Mouse (Mus musculus): ENCODE measurements around the gene L3mbtl4. TPM values are rescaled to one million over a fixed set of nuclear protein-coding genes. Genes with fewer than 3 reads are reported as not detected.

The L3mbtl4 gene
- polyA plus RNA-seq, 1 experiment from 2014 or later: 0.08 TPM

GRCm38 (mm10) chr17:68769561-68769960 is 496.0 kb downstream of the L3mbtl4 start:
- ATAC-seq (no peak), DNase-seq (ENCODE audit: low spot score) (no peak)
- Histone ChIP-seq H3K4me3 (ENCODE audit: low read depth, low read length) (no peak overlapping the region), H3K9ac (replicated peaks; ENCODE audit: low read depth) (no peak overlapping the region), H3K4me2 (replicated peaks; ENCODE audit: low read depth, low read length) (no peak overlapping the region), H3K9me3 (ENCODE audit: low read length) (no peaks in the 10 kb centered on the region), H3K27ac (ENCODE audit: low read length) (no peak overlapping the region), H3K36me3 (ENCODE audit: insufficient read depth, low read length) (no peaks in the 10 kb centered on the region), H3K4me1 (ENCODE audit: insufficient read depth, low read depth, low read length) (no peaks in the 10 kb centered on the region), H3K27me3 (replicated peaks; ENCODE audit: insufficient read depth, low read length) (no peaks in the 10 kb centered on the region)
- TF ChIP-seq CTCF (IDR thresholded peaks at IDR 0.05): no peak
- TF ChIP-seq EP300 (IDR thresholded peaks at IDR 0.05): no peak
- WGBS: 74% methylated on average over 4 of the region's 4 CpGs

- Histone ChIP-seq H3K4me1 (ENCODE audit: insufficient read depth, low read depth, low read length) (no peaks in the 10 kb centered on the region), H3K27me3 (replicated peaks; ENCODE audit: insufficient read depth, low read length) (no peaks in the 10 kb centered on the region), H3K4me3 (ENCODE audit: low read depth, low read length) (no peak overlapping the region), H3K9ac (replicated peaks; ENCODE audit: low read depth) (no peak overlapping the region), H3K27ac (ENCODE audit: low read length) (no peak overlapping the region), H3K9me3 (ENCODE audit: low read length) (no peaks in the 10 kb centered on the region), H3K36me3 (ENCODE audit: insufficient read depth, low read length) (no peaks in the 10 kb centered on the region), H3K4me2 (replicated peaks; ENCODE audit: low read depth, low read length) (no peak overlapping the region)
- WGBS: 41% methylated on average over 7 of the region's 7 CpGs
- no peak for DNase-seq (ENCODE audit: low spot score)
- TF ChIP-seq EP300 (IDR thresholded peaks at IDR 0.05) (no peak), CTCF (IDR thresholded peaks at IDR 0.05) (no peak)
- ATAC-seq: no peak
These were observed 497.6 kb downstream of the L3mbtl4 start for GRCm38 (mm10) chr17:68771046-68771750.

- TF ChIP-seq CTCF (IDR thresholded peaks at IDR 0.05): no peak
- TF ChIP-seq EP300 (IDR thresholded peaks at IDR 0.05): no peak
- no peaks in the 10 kb centered on the region for H3K4me1 ChIP-seq (ENCODE audit: insufficient read depth, low read depth, low read length)
- H3K27me3 ChIP-seq (replicated peaks; ENCODE audit: insufficient read depth, low read length): no peaks in the 10 kb centered on the region
- ATAC-seq (no peak), DNase-seq (ENCODE audit: low spot score) (no peak)
- no peaks in the 10 kb centered on the region for H3K9me3 ChIP-seq (ENCODE audit: low read length)
- no peaks in the 10 kb centered on the region for H3K36me3 ChIP-seq (ENCODE audit: insufficient read depth, low read length)
- no peak overlapping the region for H3K4me3 ChIP-seq (ENCODE audit: low read depth, low read length)
- H3K27ac ChIP-seq (ENCODE audit: low read length): no peak overlapping the region
- 79% methylated on average over 4 of the region's 4 CpGs for WGBS
- no peak overlapping the region for H3K4me2 ChIP-seq (replicated peaks; ENCODE audit: low read depth, low read length)
- H3K9ac ChIP-seq (replicated peaks; ENCODE audit: low read depth): no peak overlapping the region
These were observed 520.1 kb downstream of the L3mbtl4 start for GRCm38 (mm10) chr17:68793741-68794140.

GRCm38 (mm10) chr17:68826323-68826722 is 552.7 kb downstream of the L3mbtl4 start, which contains the start of gene Tmem200c:
Tmem200c (plus strand) TSS chr17:68826623.
- WGBS: 73% methylated on average over 6 of the region's 6 CpGs
- H3K4me1 ChIP-seq (ENCODE audit: insufficient read depth, low read depth, low read length): no peaks in the 10 kb centered on the region
- H3K36me3 ChIP-seq (ENCODE audit: insufficient read depth, low read length): no peaks in the 10 kb centered on the region
- no peak within 1 kb of the TSS for H3K9ac ChIP-seq (replicated peaks; ENCODE audit: low read depth)
- no peaks in the 10 kb centered on the region for H3K9me3 ChIP-seq (ENCODE audit: low read length)
- TF ChIP-seq CTCF (IDR thresholded peaks at IDR 0.05) (no peak), EP300 (IDR thresholded peaks at IDR 0.05) (no peak)
- DNase-seq (ENCODE audit: low spot score) (no peak), ATAC-seq (no peak)
- H3K27ac ChIP-seq (ENCODE audit: low read length): no peak within 1 kb of the TSS
- H3K4me3 ChIP-seq (ENCODE audit: low read depth, low read length): no peak within 1 kb of the TSS
- no peaks in the 10 kb centered on the region for H3K27me3 ChIP-seq (replicated peaks; ENCODE audit: insufficient read depth, low read length)
- H3K4me2 ChIP-seq (replicated peaks; ENCODE audit: low read depth, low read length): no peak within 1 kb of the TSS

Measured in lung, postnatal 0 days (tissue).